Mouse (Mus musculus): Measurements from ENCODE around the gene Pld1. TPM values are rescaled to one million over a fixed set of nuclear protein-coding genes. Genes with fewer than 3 reads are reported as not detected.

The Pld1 gene
- polyA plus RNA-seq, 1 experiment from 2014 or later = 5.8 TPM

GRCm38 (mm10) chr3:28022191-28022590, 83.7 kb downstream of the Pld1 start:
- H3K4me2 ChIP-seq (replicated peaks; ENCODE audit: low read depth) = no peak overlapping the region
- no peaks in the 10 kb centered on the region for H3K27me3 ChIP-seq (ENCODE audit: control insufficient read depth, insufficient read depth, low read length)
- no peak overlapping the region for H3K4me3 ChIP-seq (ENCODE audit: low read depth, low read length)
- WGBS = 68% methylated on average over 5 of the region's 5 CpGs
- TF ChIP-seq EP300 (optimal IDR thresholded peaks at IDR 0.05) = no peak
- TF ChIP-seq CTCF (IDR thresholded peaks at IDR 0.05; ENCODE audit: low read depth) = no peak
- H3K4me1 ChIP-seq (replicated peaks; ENCODE audit: control insufficient read depth, insufficient read depth) = no peaks in the 10 kb centered on the region
- no peaks in the 10 kb centered on the region for H3K36me3 ChIP-seq (ENCODE audit: control insufficient read depth, insufficient read depth, low read length)
- no peak overlapping the region for H3K9ac ChIP-seq (ENCODE audit: low read length)
- ATAC-seq (ENCODE audit: low FRiP score, low TSS enrichment) = no peak
- no peaks in the 10 kb centered on the region for H3K9me3 ChIP-seq (ENCODE audit: control insufficient read depth, low read length)
- peak overlapping the region; percentile 18; the same call in 1 of the 2 replicates for H3K27ac ChIP-seq (replicated peaks)
- DNase-seq (ENCODE audit: low spot score) = no peak

- WGBS = 31% methylated on average over 3 of the region's 3 CpGs
- peak; percentile 88 for ATAC-seq (ENCODE audit: low FRiP score, low TSS enrichment)
- Histone ChIP-seq H3K27ac (replicated peaks) (peak overlapping the region; percentile 58; the same call in 1 of the 2 replicates), H3K9ac (ENCODE audit: low read length) (no peak overlapping the region), H3K4me1 (replicated peaks; ENCODE audit: control insufficient read depth, insufficient read depth) (no peaks in the 10 kb centered on the region), H3K27me3 (ENCODE audit: control insufficient read depth, insufficient read depth, low read length) (no peaks in the 10 kb centered on the region), H3K4me3 (ENCODE audit: low read depth, low read length) (no peak overlapping the region), H3K36me3 (ENCODE audit: control insufficient read depth, insufficient read depth, low read length) (no peaks in the 10 kb centered on the region), H3K4me2 (replicated peaks; ENCODE audit: low read depth) (no peak overlapping the region), H3K9me3 (ENCODE audit: control insufficient read depth, low read length) (no peaks in the 10 kb centered on the region)
- TF ChIP-seq EP300 (optimal IDR thresholded peaks at IDR 0.05) = no peak
- TF ChIP-seq CTCF (IDR thresholded peaks at IDR 0.05; ENCODE audit: low read depth) = no peak
- peak; percentile 59 for DNase-seq (ENCODE audit: low spot score)
Observed at GRCm38 (mm10) chr3:28026876-28027275, 88.4 kb downstream of the Pld1 start.

- WGBS = 68% methylated on average over 10 of the region's 10 CpGs
- Histone ChIP-seq H3K4me1 (replicated peaks; ENCODE audit: control insufficient read depth, insufficient read depth) (no peaks in the 10 kb centered on the region), H3K27me3 (ENCODE audit: control insufficient read depth, insufficient read depth, low read length) (no peaks in the 10 kb centered on the region), H3K27ac (replicated peaks) (no peak overlapping the region), H3K36me3 (ENCODE audit: control insufficient read depth, insufficient read depth, low read length) (no peaks in the 10 kb centered on the region), H3K9ac (ENCODE audit: low read length) (no peak overlapping the region), H3K4me2 (replicated peaks; ENCODE audit: low read depth) (no peak overlapping the region), H3K9me3 (ENCODE audit: control insufficient read depth, low read length) (no peaks in the 10 kb centered on the region), H3K4me3 (ENCODE audit: low read depth, low read length) (no peak overlapping the region)
- ATAC-seq (ENCODE audit: low FRiP score, low TSS enrichment) = no peak
- TF ChIP-seq EP300 (optimal IDR thresholded peaks at IDR 0.05) (no peak), CTCF (IDR thresholded peaks at IDR 0.05; ENCODE audit: low read depth) (no peak)
- no peak for DNase-seq (ENCODE audit: low spot score)
Observed at GRCm38 (mm10) chr3:28028456-28028855, 90.0 kb downstream of the Pld1 start.

GRCm38 (mm10) chr3:28030860-28031259, 92.4 kb downstream of the Pld1 start:
- WGBS = 85% methylated on average over 5 of the region's 5 CpGs
- Histone ChIP-seq H3K4me1 (replicated peaks; ENCODE audit: control insufficient read depth, insufficient read depth) (no peaks in the 10 kb centered on the region), H3K9ac (ENCODE audit: low read length) (no peak overlapping the region), H3K27me3 (ENCODE audit: control insufficient read depth, insufficient read depth, low read length) (no peaks in the 10 kb centered on the region), H3K4me2 (replicated peaks; ENCODE audit: low read depth) (no peak overlapping the region), H3K36me3 (ENCODE audit: control insufficient read depth, insufficient read depth, low read length) (no peaks in the 10 kb centered on the region; the same call in 1 of the 2 replicates), H3K27ac (replicated peaks) (no peak overlapping the region), H3K9me3 (ENCODE audit: control insufficient read depth, low read length) (no peaks in the 10 kb centered on the region), H3K4me3 (ENCODE audit: low read depth, low read length) (no peak overlapping the region)
- DNase-seq (ENCODE audit: low spot score) (no peak), ATAC-seq (ENCODE audit: low FRiP score, low TSS enrichment) (no peak)
- TF ChIP-seq EP300 (optimal IDR thresholded peaks at IDR 0.05) = no peak

- no peak for DNase-seq (ENCODE audit: low spot score)
Observed at GRCm38 (mm10) chr3:28031643-28032243, 93.2 kb downstream of the Pld1 start.

GRCm38 (mm10) chr3:28033898-28034297, 95.4 kb downstream of the Pld1 start:
- Histone ChIP-seq H3K4me1 (replicated peaks; ENCODE audit: control insufficient read depth, insufficient read depth) (no peaks in the 10 kb centered on the region), H3K9me3 (ENCODE audit: control insufficient read depth, low read length) (no peaks in the 10 kb centered on the region), H3K4me3 (ENCODE audit: low read depth, low read length) (no peak overlapping the region), H3K4me2 (replicated peaks; ENCODE audit: low read depth) (no peak overlapping the region), H3K36me3 (ENCODE audit: control insufficient read depth, insufficient read depth, low read length) (no peaks in the 10 kb centered on the region; the same call in 1 of the 2 replicates), H3K9ac (ENCODE audit: low read length) (no peak overlapping the region), H3K27me3 (ENCODE audit: control insufficient read depth, insufficient read depth, low read length) (no peaks in the 10 kb centered on the region), H3K27ac (replicated peaks) (no peak overlapping the region)
- DNase-seq (ENCODE audit: low spot score) (no peak), ATAC-seq (ENCODE audit: low FRiP score, low TSS enrichment) (no peak)
- 83% methylated on average over 3 of the region's 3 CpGs for WGBS
- TF ChIP-seq CTCF (IDR thresholded peaks at IDR 0.05; ENCODE audit: low read depth) (no peak), EP300 (optimal IDR thresholded peaks at IDR 0.05) (no peak)

More at GRCm38 (mm10) chr3:28031643-28032243, 93.2 kb downstream of the Pld1 start:
- Histone ChIP-seq H3K36me3 (ENCODE audit: control insufficient read depth, insufficient read depth, low read length) (no peaks in the 10 kb centered on the region; the same call in 1 of the 2 replicates), H3K27ac (replicated peaks) (no peak overlapping the region), H3K9ac (ENCODE audit: low read length) (no peak overlapping the region), H3K9me3 (ENCODE audit: control insufficient read depth, low read length) (no peaks in the 10 kb centered on the region), H3K4me3 (ENCODE audit: low read depth, low read length) (no peak overlapping the region), H3K4me2 (replicated peaks; ENCODE audit: low read depth) (no peak overlapping the region), H3K27me3 (ENCODE audit: control insufficient read depth, insufficient read depth, low read length) (no peaks in the 10 kb centered on the region), H3K4me1 (replicated peaks; ENCODE audit: control insufficient read depth, insufficient read depth) (no peaks in the 10 kb centered on the region)
- WGBS = 58% methylated on average over 7 of the region's 7 CpGs
- ATAC-seq (ENCODE audit: low FRiP score, low TSS enrichment) = no peak
- TF ChIP-seq CTCF (IDR thresholded peaks at IDR 0.05; ENCODE audit: low read depth) (no peak), EP300 (optimal IDR thresholded peaks at IDR 0.05) (no peak)
